Mouse (Mus musculus): ENCODE results near the gene Olfr1184.
"Not testable (repeated sequence)": the region's sequence is repeated elsewhere in the genome, so short reads cannot be mapped to it uniquely, and the experiment has no call there.

Gene Olfr1184

DNA sequence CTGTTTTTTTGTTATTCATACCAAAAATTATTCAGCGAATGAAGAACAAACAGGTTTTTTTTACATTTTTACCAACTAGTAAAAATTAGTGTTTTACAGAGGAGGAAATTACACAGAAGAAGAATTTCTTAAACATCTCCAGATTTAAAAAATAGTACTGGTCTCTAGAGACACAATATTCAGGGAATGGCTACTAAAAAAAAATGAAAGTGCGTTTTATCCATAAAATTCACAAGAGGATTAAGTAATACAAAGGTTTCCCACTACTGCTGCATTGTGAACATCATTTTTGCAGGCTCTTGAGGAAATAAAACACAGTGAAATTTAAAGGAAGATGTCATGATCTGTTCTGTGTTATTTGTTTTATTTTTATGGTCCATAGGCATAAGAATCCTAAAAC is at the start of gene Olfr1184:
Olfr1184 (plus strand) TSS at position 301 of the 400 bp plus-strand sequence.
- no peak for DNase-seq (ENCODE audit: low spot score in 2 of 2)

DNA sequence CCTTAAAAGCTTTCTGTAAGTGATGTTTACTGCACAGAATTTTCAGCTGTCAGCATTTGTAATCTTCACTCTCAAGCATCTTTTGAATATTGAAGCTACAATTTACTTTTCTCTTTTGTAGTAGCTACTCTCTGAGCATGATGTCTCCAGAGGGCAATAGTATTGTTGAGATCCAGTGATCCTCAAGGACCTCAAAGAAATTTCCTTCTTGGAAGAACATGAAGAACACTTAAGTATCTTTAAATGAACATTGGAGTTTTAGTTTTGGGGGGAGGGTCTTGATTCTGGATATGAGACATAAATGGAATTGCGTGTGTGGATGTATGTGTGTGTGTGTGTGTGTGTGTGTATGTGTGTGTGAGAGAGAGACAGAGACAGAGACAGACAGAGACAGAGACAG is 34.4 kb upstream of the Olfr1184 start, which contains the start of gene Gm13757:
Gm13757 (minus strand) TSS at position 101 of the 400 bp plus-strand sequence.
- no peak for DNase-seq (ENCODE audit: low spot score in 2 of 2)

DNA sequence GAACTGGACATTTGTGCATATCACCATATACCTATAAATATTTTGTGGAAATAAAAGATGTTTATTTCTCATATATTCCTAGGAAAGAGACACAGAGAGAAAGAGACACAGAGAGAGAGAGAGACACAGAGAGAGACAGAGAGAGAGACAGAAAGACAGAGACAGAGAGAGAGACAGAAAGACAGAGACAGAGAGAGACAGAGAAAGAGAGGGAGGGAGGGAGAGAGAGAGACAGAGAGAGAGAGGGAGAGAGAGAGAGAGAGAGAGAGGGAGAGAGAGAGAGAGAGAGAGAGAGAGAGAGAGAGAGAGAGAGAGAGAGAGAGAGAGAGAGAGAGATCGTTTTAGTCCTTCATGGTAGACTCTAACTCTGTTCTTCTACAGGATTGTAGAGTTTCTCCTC is 28.8 kb upstream of the Olfr1184 start, which contains the start of gene Olfr1183:
Olfr1183 (plus strand) TSS at position 301 of the 400 bp plus-strand sequence.
- not testable (repeated sequence) for DNase-seq (ENCODE audit: low spot score in 2 of 2)

DNA sequence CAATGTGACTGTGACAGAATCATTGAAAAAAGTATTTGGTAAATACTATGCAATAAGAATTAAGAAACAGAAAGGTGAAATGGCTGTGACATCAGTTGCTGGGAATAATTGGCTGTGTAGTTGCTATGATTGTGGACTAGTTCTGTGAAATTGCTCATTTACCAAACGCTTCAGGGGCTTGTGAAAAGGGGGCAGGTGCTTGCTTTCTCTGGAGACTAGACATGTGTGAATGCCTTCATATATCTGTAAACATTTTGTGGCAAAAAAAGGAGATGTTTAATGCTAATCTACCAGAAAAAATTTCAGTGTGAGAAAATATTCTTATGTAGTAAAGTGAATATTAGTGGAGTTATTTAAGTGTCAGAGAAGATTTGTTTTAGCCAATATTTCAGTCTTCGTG is 9.6 kb downstream of the Olfr1184 start, which contains the start of gene Olfr1185-ps1:
Olfr1185-ps1 (plus strand) TSS at position 301 of the 400 bp plus-strand sequence.
- DNase-seq (ENCODE audit: low spot score in 2 of 2): no peak

DNA sequence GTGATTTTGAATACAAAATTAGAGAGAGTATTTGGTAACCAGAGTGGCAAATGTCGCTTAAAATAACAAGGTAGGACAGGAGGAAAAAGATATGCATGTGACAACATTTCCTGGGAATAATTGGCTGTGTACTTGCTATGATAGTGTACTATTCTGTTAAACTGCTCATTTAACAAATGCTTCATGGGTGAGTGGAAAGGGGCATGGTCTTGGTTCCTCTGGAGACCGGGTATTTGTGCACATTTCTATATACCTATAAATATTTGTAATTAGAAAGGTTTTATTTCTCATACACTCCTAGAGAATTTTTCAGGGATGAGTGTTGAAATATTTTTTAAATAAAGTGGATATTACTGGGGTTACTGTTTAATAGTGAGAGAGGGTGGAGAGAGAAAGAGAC is 34.9 kb downstream of the Olfr1184 start, which contains the start of gene Olfr1186:
Olfr1186 (plus strand) TSS at position 301 of the 400 bp plus-strand sequence.
- DNase-seq (ENCODE audit: low spot score in 2 of 2): no peak

DNA sequence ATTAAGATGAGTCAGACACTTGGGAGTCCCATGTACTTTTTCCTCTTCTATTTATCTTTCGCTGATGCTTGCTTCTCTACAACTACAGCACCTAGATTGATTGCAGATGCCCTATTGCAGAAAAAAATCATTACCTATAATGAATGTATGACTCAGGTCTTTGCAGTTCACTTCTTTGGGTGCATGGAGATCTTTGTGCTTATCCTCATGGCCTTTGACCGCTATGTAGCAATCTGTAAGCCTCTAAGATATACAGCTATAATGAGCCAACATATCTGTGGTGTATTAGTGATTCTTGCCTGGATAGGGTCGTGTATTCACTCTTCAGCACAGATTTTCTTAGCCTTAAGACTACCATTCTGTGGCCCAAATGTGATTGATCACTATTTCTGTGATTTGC is 42.3 kb downstream of the Olfr1184 start:
- no peak for DNase-seq (ENCODE audit: low spot score in 2 of 2)

All from urinary bladder, postnatal 36 days (tissue).